Mouse (Mus musculus) heart, postnatal 36 days (tissue): ENCODE results near the gene Esrrg. TPM values are rescaled to one million over a fixed set of nuclear protein-coding genes. Genes with fewer than 3 reads are reported as not detected.

Source experiments
- DNase-seq, 2 experiments: peaks; one replicate each; pipeline ENCODE4 v3.0.0; 2021 to 2022
- intact Hi-C: fragments of 180-260 bp; cut with DNase I; formaldehyde crosslinking; loops from one replicate; pipeline ENCODE4 v1.15.1; 2025
- total RNA-seq, 2 experiments: library from RNA; stranded (reverse); gene quantifications; 2 replicates each; pipeline ENCODE4 v1.2.3; 2021

Gene Esrrg
- total RNA-seq, 2 experiments from 2014 or later, result 42.5 to 45.7 TPM

- DNase-seq, result no peak
- intact Hi-C loops, result no loop called here
Observed at GRCm38 (mm10) chr1:188173859-188174258, 565.3 kb downstream of the Esrrg start.

- intact Hi-C loops, result no loop called here
- DNase-seq, result no peak
Observed at GRCm38 (mm10) chr1:188182951-188183350, 574.4 kb downstream of the Esrrg start.

GRCm38 (mm10) chr1:188186440-188187117, 578.0 kb downstream of the Esrrg start:
- no peak for DNase-seq
- intact Hi-C loops, result no loop called here

- intact Hi-C loops, result no loop called here
- DNase-seq, result no peak
Observed at GRCm38 (mm10) chr1:188192971-188193370, 584.4 kb downstream of the Esrrg start.

GRCm38 (mm10) chr1:188207421-188207820, 598.8 kb downstream of the Esrrg start:
- no peak for DNase-seq
- intact Hi-C loops, result no loop called here

- no peak for DNase-seq
- intact Hi-C loops, result no loop called here
Observed at GRCm38 (mm10) chr1:188209025-188209424, 600.4 kb downstream of the Esrrg start.

GRCm38 (mm10) chr1:188214885-188215611, 606.5 kb downstream of the Esrrg start:
- DNase-seq, result no peak
- intact Hi-C loops, result no loop called here

- intact Hi-C loops, result no loop called here
- DNase-seq, result no peak
Observed at GRCm38 (mm10) chr1:188221226-188221792, 612.7 kb downstream of the Esrrg start.

GRCm38 (mm10) chr1:188233036-188233724, 624.6 kb downstream of the Esrrg start:
- DNase-seq, result no peak

GRCm38 (mm10) chr1:188238636-188239035, 630.0 kb downstream of the Esrrg start:
- intact Hi-C loops, result no loop called here
- no peak for DNase-seq

More at GRCm38 (mm10) chr1:188233036-188233724, 624.6 kb downstream of the Esrrg start:
- intact Hi-C loops, result no loop called here

- intact Hi-C loops, result no loop called here
- no peak for DNase-seq
Observed at GRCm38 (mm10) chr1:188241766-188242165, 633.2 kb downstream of the Esrrg start.

GRCm38 (mm10) chr1:188257500-188257899, 648.9 kb downstream of the Esrrg start:
- intact Hi-C loops, result no loop called here
- DNase-seq, result no peak

- no peak for DNase-seq
- intact Hi-C loops, result no loop called here
Observed at GRCm38 (mm10) chr1:188260259-188261107, 651.9 kb downstream of the Esrrg start.

GRCm38 (mm10) chr1:188261903-188262682, 653.5 kb downstream of the Esrrg start, which contains the start of gene Ush2a:
Gene Ush2a (plus strand): TSS chr1:188262023.
- intact Hi-C loops, result no loop called here
- no peak for DNase-seq
